Mouse (Mus musculus) liver, embryonic 16.5 days (tissue): ENCODE results near the gene Fbxw7. TPM values are rescaled to one million over a fixed set of nuclear protein-coding genes. Genes with fewer than 3 reads are reported as not detected.

Experiments
- ATAC-seq: fragments of 200-750 bp; cut with Nextera tagmentation; 2 replicates; pipeline ENCODE4 v1.8.0; 2017; ENCODE audit warnings: low read depth, mild to moderate bottlenecking, moderate number of reproducible peaks, moderate library complexity
- H3K27ac ChIP-seq: fragments of 300-500 bp; sonication (generic); 2 replicates; pipeline ENCODE4 v1.5.1; 2014; ENCODE audit warnings: mild to moderate bottlenecking, low read length
- H3K27me3 ChIP-seq: fragments of 300-500 bp; sonication (generic); 2 replicates; pipeline ENCODE4 v1.6.1; 2014; ENCODE audit warnings: low read depth, low read length, mixed read lengths; ENCODE audit not compliant: control insufficient read depth, insufficient read depth
- H3K36me3 ChIP-seq: fragments of 300-500 bp; sonication (generic); 2 replicates; pipeline ENCODE4 v1.6.1; 2014; ENCODE audit warnings: mild to moderate bottlenecking; ENCODE audit not compliant: control insufficient read depth, insufficient read depth
- H3K4me1 ChIP-seq: fragments of 300-500 bp; sonication (generic); 2 replicates; pipeline ENCODE4 v1.6.1; 2014; ENCODE audit warnings: low read depth, low read length, mixed read lengths; ENCODE audit not compliant: control insufficient read depth
- H3K4me2 ChIP-seq: fragments of 300-500 bp; sonication (generic); 2 replicates; pipeline ENCODE4 v1.6.1; 2014; ENCODE audit warnings: low read depth, low read length, mixed read lengths
- H3K4me3 ChIP-seq: fragments of 300-500 bp; sonication (generic); 2 replicates; pipeline ENCODE4 v1.5.1; 2014; ENCODE audit warnings: low read depth, mild to moderate bottlenecking, low read length
- H3K9ac ChIP-seq: fragments of 300-500 bp; sonication (generic); 2 replicates; pipeline ENCODE4 v1.6.1; 2014; ENCODE audit warnings: low read depth, low read length
- H3K9me3 ChIP-seq: fragments of 300-500 bp; sonication (generic); replicated peaks from 2 replicates; pipeline ENCODE4 v1.6.1; 2016; ENCODE audit warnings: low read length; ENCODE audit not compliant: control insufficient read depth
- WGBS: fragments of 180-500 bp; shearing (Covaris S2); extraction: QIAGEN DNeasy Blood & Tissue Kit; methylation state at CpG from one replicate; pipeline ENCODE4 v1.1.7; 2014; ENCODE audit not compliant: insufficient replicate concordance; 5-methylcytosine and 5-hydroxymethylcytosine counted together
- polyA plus RNA-seq: library from polyadenylated mRNA; unstranded; fragments of >200 nt; fragmentation: Nextera tagmentation; extraction: Ambion mirVana; gene quantifications from 2 replicates; pipeline ENCODE4 v1.2.1, GENCODE M21; 2015

Gene Fbxw7
- polyA plus RNA-seq, 1 experiment from 2014 or later, result 2.8 TPM

DNA sequence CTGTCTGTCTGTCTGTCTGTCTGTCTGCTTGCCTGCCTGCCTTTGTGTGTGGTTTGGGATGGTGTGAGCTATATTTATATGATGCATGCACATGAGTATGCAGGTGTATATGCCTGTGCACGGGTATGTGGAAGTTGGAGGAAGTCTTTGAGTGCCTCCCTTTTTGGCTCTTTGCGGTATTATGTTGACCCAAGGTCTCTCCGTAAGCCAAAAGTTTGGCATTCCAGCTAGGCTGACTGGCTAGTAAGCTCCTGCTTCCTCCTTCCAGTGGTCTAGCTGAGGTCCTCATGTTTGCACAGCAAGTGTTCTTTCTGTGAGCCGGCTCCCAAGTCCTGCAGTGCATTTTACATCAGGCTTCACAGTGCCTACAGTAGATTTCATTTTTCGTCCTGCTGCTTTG is 24.4 kb downstream of the Fbxw7 start:
- Histone ChIP-seq H3K9ac (no peak overlapping the region), H3K27ac (no peak overlapping the region), H3K27me3 (no peaks in the 10 kb centered on the region), H3K4me3 (no peak overlapping the region), H3K4me2 (no peak overlapping the region), H3K9me3 (no peaks in the 10 kb centered on the region), H3K4me1 (no peaks in the 10 kb centered on the region), H3K36me3 (no peaks in the 10 kb centered on the region)
- ATAC-seq, result no peak
- WGBS, result 69% methylated on average over 5 of the region's 5 CpGs

GRCm38 (mm10) chr3:84841271-84841670 is 26.2 kb downstream of the Fbxw7 start:
- no peak for ATAC-seq
- no peak overlapping the region for H3K9ac ChIP-seq
- H3K4me2 ChIP-seq, result no peak overlapping the region
- no peaks in the 10 kb centered on the region for H3K27me3 ChIP-seq
- no peaks in the 10 kb centered on the region for H3K9me3 ChIP-seq
- no peak overlapping the region for H3K27ac ChIP-seq
- H3K4me3 ChIP-seq, result no peak overlapping the region
- no peaks in the 10 kb centered on the region for H3K36me3 ChIP-seq
- WGBS, result 79% methylated on average over 4 of the region's 4 CpGs
- no peaks in the 10 kb centered on the region for H3K4me1 ChIP-seq

DNA sequence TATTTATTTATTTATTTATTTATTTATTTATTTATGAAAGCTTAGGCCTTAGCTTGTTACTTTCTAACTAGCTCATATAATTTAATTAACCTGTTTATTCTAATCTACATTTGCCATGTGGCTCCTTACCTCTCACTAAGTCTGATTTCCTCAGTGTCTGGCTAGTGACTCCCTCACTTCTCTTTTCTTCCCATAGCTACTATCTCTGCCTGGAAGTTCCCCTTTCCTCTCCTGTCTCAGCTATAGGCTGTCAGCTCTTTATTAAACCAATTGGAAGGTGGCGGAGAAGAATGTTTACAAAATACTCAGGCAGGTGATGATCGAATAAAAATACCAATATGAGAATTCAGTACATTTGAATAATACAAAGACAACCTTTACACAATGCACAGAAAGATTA is 27.7 kb downstream of the Fbxw7 start:
- H3K9ac ChIP-seq, result no peak overlapping the region
- WGBS, result 51% methylated on average over 2 of the region's 2 CpGs
- H3K4me1 ChIP-seq, result no peaks in the 10 kb centered on the region; the same call in 1 of the 2 replicates
- H3K27me3 ChIP-seq, result no peaks in the 10 kb centered on the region
- H3K27ac ChIP-seq, result no peak overlapping the region
- no peak for ATAC-seq
- H3K9me3 ChIP-seq, result no peaks in the 10 kb centered on the region
- H3K4me2 ChIP-seq, result no peak overlapping the region
- H3K4me3 ChIP-seq, result no peak overlapping the region
- H3K36me3 ChIP-seq, result no peaks in the 10 kb centered on the region; the same call in 1 of the 2 replicates

DNA sequence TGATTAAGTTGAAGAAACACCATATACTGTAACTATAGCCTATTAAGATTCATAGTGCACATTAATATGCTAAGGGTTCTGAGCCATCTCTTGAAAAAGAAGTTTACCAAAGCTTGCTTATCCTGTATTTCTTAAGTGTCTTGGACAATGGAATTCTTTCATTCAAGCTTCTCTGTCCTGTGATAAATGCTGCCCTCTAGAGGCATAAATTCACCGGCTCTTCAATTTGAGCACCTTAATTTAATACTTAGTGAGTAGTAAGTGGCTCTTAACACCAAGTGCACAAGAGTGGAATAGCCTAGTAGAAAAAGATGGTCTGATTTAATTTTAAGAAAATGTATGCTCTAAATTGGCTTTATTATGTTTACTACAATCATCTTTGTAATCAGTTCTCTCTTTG is 28.5 kb downstream of the Fbxw7 start:
- no peak for ATAC-seq
- 33% methylated on average over 1 of the region's 1 CpGs for WGBS
- no peak overlapping the region for H3K4me3 ChIP-seq
- no peak overlapping the region for H3K9ac ChIP-seq
- H3K4me1 ChIP-seq, result peaks cover 2% of the 10 kb centered on the region
- no peaks in the 10 kb centered on the region for H3K27me3 ChIP-seq
- H3K4me2 ChIP-seq, result no peak overlapping the region
- H3K9me3 ChIP-seq, result no peaks in the 10 kb centered on the region
- no peak overlapping the region for H3K27ac ChIP-seq
- no peaks in the 10 kb centered on the region; the same call in 1 of the 2 replicates for H3K36me3 ChIP-seq

DNA sequence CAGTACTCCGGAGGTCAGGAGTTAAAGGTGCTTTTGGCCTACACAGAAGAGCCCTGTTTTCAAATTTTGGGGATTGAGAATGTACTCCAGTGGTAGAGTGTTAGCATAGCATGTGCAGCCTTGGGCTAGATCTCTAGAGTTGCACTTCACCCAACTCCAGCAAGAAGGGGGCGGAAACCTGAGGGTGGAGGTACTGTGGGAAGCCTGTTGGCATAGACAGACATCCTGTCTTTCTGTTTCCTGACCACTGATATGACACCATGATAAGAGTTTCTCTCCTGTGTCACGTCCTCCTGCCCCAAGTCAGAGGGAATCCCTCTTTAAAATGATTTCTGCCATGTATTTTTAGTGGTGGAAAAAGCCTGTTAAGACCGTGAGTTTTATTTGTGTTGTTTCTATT is 33.7 kb downstream of the Fbxw7 start:
- Histone ChIP-seq H3K9me3 (no peaks in the 10 kb centered on the region), H3K4me3 (no peak overlapping the region), H3K4me1 (peaks cover 13% of the 10 kb centered on the region), H3K4me2 (no peak overlapping the region), H3K27me3 (no peaks in the 10 kb centered on the region), H3K36me3 (no peaks in the 10 kb centered on the region; the same call in 1 of the 2 replicates), H3K9ac (no peak overlapping the region), H3K27ac (no peak overlapping the region)
- no peak for ATAC-seq
- WGBS, result 32% methylated on average over 4 of the region's 4 CpGs

- 82% methylated on average over 1 of the region's 1 CpGs for WGBS
- Histone ChIP-seq H3K4me1 (peaks cover 13% of the 10 kb centered on the region), H3K4me3 (no peak overlapping the region), H3K9ac (no peak overlapping the region), H3K27ac (no peak overlapping the region), H3K4me2 (no peak overlapping the region), H3K9me3 (no peaks in the 10 kb centered on the region), H3K27me3 (no peaks in the 10 kb centered on the region), H3K36me3 (no peaks in the 10 kb centered on the region; the same call in 1 of the 2 replicates)
- ATAC-seq, result no peak
Observed at GRCm38 (mm10) chr3:84850418-84850817, 35.4 kb downstream of the Fbxw7 start.

GRCm38 (mm10) chr3:84851801-84852200 is 36.7 kb downstream of the Fbxw7 start:
- ATAC-seq, result no peak
- Histone ChIP-seq H3K27me3 (no peaks in the 10 kb centered on the region), H3K27ac (no peak overlapping the region), H3K4me3 (no peak overlapping the region), H3K4me1 (peaks cover 13% of the 10 kb centered on the region), H3K36me3 (no peaks in the 10 kb centered on the region; the same call in 1 of the 2 replicates), H3K9me3 (no peaks in the 10 kb centered on the region), H3K4me2 (no peak overlapping the region), H3K9ac (no peak overlapping the region)
- WGBS, result 60% methylated on average over 1 of the region's 1 CpGs

GRCm38 (mm10) chr3:84852877-84853276 is 37.8 kb downstream of the Fbxw7 start:
- H3K4me3 ChIP-seq, result no peak overlapping the region
- H3K9me3 ChIP-seq, result no peaks in the 10 kb centered on the region
- no peaks in the 10 kb centered on the region for H3K27me3 ChIP-seq
- no peak overlapping the region; the same call in 1 of the 2 replicates for H3K27ac ChIP-seq
- no peaks in the 10 kb centered on the region; the same call in 1 of the 2 replicates for H3K36me3 ChIP-seq
- peak; percentile 37; the same call in 1 of the 2 replicates for ATAC-seq
- H3K9ac ChIP-seq, result no peak overlapping the region
- no peak overlapping the region for H3K4me2 ChIP-seq
- WGBS, result 41% methylated on average over 7 of the region's 7 CpGs
- peaks cover 15% of the 10 kb centered on the region for H3K4me1 ChIP-seq

GRCm38 (mm10) chr3:84854440-84854839 is 39.4 kb downstream of the Fbxw7 start:
- no peaks in the 10 kb centered on the region for H3K36me3 ChIP-seq
- H3K9ac ChIP-seq, result no peak overlapping the region
- H3K9me3 ChIP-seq, result no peaks in the 10 kb centered on the region
- no peak overlapping the region for H3K4me3 ChIP-seq
- ATAC-seq, result no peak
- no peaks in the 10 kb centered on the region for H3K27me3 ChIP-seq
- WGBS, result 48% methylated on average over 1 of the region's 1 CpGs
- H3K4me2 ChIP-seq, result no peak overlapping the region
- no peak overlapping the region for H3K27ac ChIP-seq
- peaks cover 10% of the 10 kb centered on the region for H3K4me1 ChIP-seq
